Mouse (Mus musculus): ENCODE data around the gene Vmn2r113.
"Not testable (repeated sequence)": the region's sequence is repeated elsewhere in the genome, so short reads cannot be mapped to it uniquely, and the experiment has no call there.

The Vmn2r113 gene

GRCm38 (mm10) chr17:22942684-22943083 lies at the start of gene Vmn2r113:
Vmn2r113 (plus strand) TSS chr17:22942984.
- DNase-seq (ENCODE audit: low read depth, low spot score), result not testable (repeated sequence)

Measured in ZHBTc4 (cell line).